Mouse (Mus musculus): ENCODE results near the gene Dgkb.
A peak's percentile ranks its signal among the peaks of the same experiment; 100 is the strongest.

Gene Dgkb

GRCm38 (mm10) chr12:37996417-37996946, 179.0 kb downstream of the Dgkb start:
- DNase-seq: no peak

DNA sequence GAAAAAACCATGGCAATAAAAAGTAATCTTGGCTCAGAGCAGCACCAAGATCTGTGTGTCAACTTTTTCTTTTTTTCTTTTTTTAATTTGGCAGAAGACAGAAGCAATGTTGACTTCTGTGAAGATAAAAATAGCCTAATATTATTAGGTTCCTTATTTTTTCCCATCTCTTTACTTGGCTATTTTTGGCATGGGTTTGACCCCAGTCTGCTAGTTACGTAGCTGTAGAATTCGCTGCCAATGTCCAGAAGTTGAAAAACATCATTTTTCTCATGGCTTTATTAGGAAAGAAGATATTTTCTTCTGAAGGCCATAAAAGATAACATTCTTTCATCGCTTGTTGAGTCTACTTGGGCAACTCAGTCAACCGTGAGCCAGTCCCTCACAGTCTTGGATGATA, 200.1 kb downstream of the Dgkb start:
- DNase-seq: no peak

- DNase-seq: no peak
These were observed 229.7 kb downstream of the Dgkb start for GRCm38 (mm10) chr12:38047256-38047655.

- DNase-seq: no peak
These were observed 270.7 kb downstream of the Dgkb start for GRCm38 (mm10) chr12:38088224-38088623.

DNA sequence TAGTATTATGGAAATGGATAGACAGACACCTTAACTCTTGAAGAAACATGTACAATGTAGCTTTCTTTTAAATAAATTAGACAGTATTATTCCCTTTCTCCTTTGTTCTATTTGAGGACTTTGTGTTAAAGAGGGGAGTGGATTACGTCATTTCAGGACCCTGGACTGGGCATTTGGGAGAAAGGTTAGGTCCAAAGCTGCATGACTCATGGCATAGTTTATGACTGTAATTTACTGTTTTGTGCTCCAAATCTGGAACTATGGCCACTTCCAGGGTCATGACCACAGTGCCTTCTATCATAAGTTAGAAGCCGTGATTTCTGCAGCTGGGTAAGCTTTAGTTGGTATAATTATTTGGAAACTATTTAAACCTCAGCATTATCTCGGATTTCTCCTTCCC, 294.4 kb downstream of the Dgkb start:
- no peak for DNase-seq

GRCm38 (mm10) chr12:38114990-38115615, 297.6 kb downstream of the Dgkb start:
- DNase-seq: no peak

GRCm38 (mm10) chr12:38123524-38123923, 306.0 kb downstream of the Dgkb start:
- no peak for DNase-seq

- no peak for DNase-seq
These were observed 307.8 kb downstream of the Dgkb start for GRCm38 (mm10) chr12:38125297-38125696.

GRCm38 (mm10) chr12:38130209-38130915, 312.8 kb downstream of the Dgkb start:
- DNase-seq: peak; percentile 7 to 28

DNA sequence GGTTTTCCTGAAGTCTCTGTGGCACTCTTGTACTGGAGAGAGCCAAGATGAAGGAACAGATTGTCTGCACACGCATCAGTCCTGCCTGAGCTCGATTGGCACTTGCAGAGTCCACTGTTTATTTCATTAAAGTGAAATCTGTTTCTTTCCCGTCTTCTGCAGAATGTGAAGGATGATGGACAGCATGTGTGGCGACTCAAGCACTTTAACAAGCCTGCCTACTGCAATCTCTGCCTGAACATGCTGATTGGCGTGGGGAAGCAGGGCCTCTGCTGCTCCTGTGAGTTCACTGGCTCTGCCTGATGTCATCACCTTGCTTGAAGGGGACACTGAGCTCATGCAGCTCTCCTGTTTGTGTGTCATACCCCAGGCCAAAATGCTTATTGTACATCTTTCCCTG, 318.9 kb downstream of the Dgkb start:
- DNase-seq: no peak

DNA sequence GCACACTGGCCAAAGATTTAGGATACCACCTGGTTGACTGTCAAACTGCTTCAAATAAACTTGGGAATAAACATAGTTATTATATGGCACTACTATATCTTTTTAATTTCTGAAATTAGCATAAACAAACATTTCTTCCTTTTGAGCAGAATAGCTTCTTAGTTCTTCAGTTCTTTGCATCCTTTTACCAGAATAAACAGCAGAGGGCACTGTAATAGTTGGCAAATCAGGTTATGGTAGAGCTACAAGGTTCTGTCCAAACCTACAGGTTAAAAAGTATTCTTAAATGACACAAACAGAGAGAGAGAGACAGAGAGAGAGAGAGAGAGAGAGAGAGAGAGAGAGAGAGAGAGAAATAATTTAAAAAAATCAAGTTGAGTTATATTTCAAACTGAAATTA, 322.5 kb downstream of the Dgkb start:
- DNase-seq: no peak

DNA sequence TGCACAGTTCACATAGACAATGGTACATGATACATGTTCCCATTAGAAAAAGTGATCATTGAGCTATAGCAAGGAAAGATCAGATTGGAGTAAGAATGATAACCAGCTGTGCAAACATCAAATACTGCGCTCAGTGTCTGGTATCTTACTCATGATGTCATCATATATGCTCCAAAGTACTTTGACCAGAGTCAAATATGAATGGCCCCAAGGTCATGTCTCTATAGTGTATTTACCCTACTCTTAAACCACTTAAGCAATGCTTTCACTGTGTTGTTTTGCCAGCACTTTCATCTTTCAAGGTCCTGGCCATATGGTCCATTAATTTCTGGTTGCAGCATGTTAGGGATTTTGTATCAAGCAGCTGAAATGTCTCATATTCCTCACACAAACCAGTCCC, 415.1 kb downstream of the Dgkb start:
- no peak for DNase-seq

GRCm38 (mm10) chr12:38268856-38269255, 451.3 kb downstream of the Dgkb start:
- no peak for DNase-seq

DNA sequence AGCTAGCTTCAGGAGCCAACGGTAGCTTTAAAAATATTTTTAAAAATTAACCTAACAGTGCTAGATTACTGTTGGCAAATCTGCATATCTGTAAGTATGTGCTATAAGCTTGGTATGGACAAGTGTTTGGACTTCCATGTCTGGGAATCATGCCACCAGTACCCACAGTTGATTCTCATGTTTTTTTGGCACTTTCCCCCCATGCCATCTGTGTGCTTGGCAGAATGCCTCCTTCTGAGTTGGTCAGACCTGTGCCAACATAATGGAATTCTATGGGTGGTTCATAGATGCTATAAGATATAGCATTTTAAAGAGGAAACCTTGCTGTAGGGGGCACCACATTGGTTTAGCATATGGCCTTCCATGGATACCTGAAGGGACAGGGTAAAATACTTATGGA, 484.0 kb downstream of the Dgkb start:
- no peak for DNase-seq

DNA sequence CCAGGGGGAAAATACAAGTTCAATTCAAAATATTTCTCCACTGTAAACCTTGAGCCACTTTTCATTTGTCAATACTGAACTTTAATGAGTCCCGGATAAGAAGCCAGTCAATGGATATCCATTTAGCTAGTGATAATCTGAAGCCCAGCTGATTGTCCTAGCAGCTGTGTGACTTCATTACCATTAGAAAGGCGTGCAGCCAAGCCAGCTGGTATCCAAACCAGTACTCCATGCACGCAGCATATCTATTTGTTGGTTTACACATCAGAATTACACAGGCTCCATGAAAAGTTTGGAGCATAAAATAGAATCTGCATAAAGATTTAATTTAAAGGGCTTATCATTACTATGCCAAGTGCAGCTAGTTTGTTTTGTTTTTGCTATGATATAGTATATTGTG, 486.3 kb downstream of the Dgkb start:
- DNase-seq: no peak

DNA sequence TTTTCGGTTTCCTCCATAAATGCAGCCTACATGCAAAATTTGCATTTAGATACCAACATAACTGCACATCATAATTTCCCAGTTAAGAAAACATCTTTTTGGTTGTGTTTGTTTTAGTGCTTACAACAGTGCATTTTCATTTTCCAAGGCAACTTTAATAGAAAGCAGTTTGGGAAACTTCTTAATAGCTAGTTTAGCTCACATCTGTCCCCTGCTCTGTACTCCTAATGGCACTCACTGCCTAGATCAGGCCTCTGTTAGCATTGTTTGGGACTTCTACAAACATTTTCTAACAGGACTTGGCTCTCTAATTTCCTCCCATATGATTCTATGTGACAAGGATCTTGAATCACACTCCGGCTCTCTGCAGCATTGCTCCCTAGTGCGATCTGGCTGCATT, 486.7 kb downstream of the Dgkb start:
- DNase-seq: no peak

DNA sequence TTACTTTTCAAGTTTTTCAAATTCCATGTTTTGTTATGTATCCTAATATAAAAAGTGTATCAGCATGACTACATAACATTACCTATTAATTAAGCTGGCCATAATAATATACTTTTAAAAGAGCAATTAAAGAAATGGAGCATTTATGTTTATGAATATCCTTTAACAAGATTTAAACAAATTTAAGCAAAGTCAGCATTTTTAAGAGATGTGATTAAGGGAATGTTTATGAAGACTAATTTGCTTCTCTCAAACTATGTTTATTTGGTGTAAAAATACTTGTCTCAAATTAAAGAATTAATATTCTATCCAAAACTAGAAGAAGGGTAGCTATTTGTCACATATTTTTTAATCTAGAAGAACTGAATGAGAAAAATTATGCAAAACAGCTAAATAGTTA, 492.4 kb downstream of the Dgkb start:
- DNase-seq: no peak

GRCm38 (mm10) chr12:38327729-38328271, 510.3 kb downstream of the Dgkb start:
- no peak for DNase-seq

GRCm38 (mm10) chr12:38328779-38329178, 511.3 kb downstream of the Dgkb start:
- no peak for DNase-seq

DNA sequence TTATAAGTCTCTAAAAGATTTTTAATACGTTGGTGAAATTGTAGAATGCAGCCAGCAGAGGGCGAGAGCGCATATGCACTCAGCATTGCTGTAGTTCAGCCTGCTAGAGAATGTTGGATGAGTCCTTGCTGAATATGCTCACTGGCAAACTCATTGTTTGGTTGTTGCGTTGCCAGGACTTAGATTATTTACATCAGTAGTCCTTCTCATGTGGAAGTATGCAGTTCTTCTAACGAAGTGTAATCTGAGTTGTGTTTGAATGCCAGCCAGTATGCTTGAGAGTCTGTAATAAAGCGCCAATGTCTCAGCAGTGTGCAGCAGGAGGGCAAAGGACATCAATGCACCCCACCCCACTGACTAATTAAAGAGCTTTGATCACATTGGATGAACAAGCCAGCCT, 525.1 kb downstream of the Dgkb start:
- DNase-seq: peak; percentile 5 to 18

- no peak for DNase-seq
These were observed 535.0 kb downstream of the Dgkb start for GRCm38 (mm10) chr12:38352481-38352880.

GRCm38 (mm10) chr12:38356386-38356785, 538.9 kb downstream of the Dgkb start:
- DNase-seq: no peak

GRCm38 (mm10) chr12:38361491-38361890, 544.0 kb downstream of the Dgkb start:
- DNase-seq: no peak

- no peak for DNase-seq
These were observed 554.1 kb downstream of the Dgkb start for GRCm38 (mm10) chr12:38371597-38371996.
